Mouse (Mus musculus): ENCODE data around the gene Tuft1.

DNA sequence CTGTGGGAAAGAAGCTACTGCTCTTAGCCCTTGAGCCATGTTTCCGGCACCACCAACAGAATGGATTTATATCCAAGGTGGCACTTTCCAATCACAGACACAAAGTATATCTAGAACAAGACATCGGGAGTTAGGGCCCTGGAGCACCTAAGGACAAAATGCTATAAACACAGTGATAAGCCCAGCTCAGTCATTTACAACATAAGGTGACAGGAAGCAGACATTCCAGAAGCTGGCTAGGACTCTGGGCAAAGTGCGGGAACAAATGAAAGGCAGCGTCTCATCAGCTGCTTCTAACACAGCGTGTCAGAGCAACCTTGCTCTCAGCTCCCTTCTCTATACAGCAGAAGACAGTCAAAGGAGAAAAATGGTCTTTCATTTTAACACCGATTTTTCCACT is 84.2 kb downstream of the Tuft1 start:
- TF ChIP-seq GATA1 (IDR thresholded peaks at IDR 0.05; ENCODE audit: borderline replicate concordance, low read length) (no peak), FLI1 (IDR thresholded peaks at IDR 0.05; ENCODE audit: low read length) (no peak)
